Mouse (Mus musculus) liver, embryonic 14.5 days (tissue): ENCODE results near the gene Irs3. TPM values are rescaled to one million over a fixed set of nuclear protein-coding genes. Genes with fewer than 3 reads are reported as not detected.

Source experiments
- ATAC-seq: fragments of 200-750 bp; cut with Nextera tagmentation; 2 replicates; pipeline ENCODE4 v1.8.0; 2017; ENCODE audit warnings: moderate number of reproducible peaks, mild to moderate bottlenecking, moderate library complexity; ENCODE audit not compliant: insufficient read depth
- DNase-seq, 3 experiments: peaks; one replicate each; pipeline ENCODE4 v3.0.0-alpha.2; 2012 to 2013; ENCODE audit warnings: low read depth in 3 of 3, low spot score in 3 of 3
- H3K27ac ChIP-seq: fragments of 300-500 bp; sonication (generic); 2 replicates; pipeline ENCODE4 v1.5.1; 2014; ENCODE audit warnings: moderate library complexity, mild to moderate bottlenecking, control low read depth, inconsistent platforms
- H3K27me3 ChIP-seq: fragments of 300-500 bp; sonication (generic); 2 replicates; pipeline ENCODE4 v1.6.1; 2014; ENCODE audit warnings: mild to moderate bottlenecking, low read length, moderate library complexity; ENCODE audit not compliant: control insufficient read depth, insufficient read depth
- H3K36me3 ChIP-seq: fragments of 300-500 bp; sonication (generic); replicated peaks from 2 replicates; pipeline ENCODE4 v1.6.1; 2014; ENCODE audit warnings: low read depth; ENCODE audit not compliant: control insufficient read depth, insufficient read depth
- H3K4me1 ChIP-seq, 2 experiments: fragments of 200-500 bp in 1 of 2; fragments of 300-500 bp in 1 of 2; sonication (generic) in 1 of 2; replicated peaks; 2 replicates each; pipeline ENCODE4 v1.6.1; 2012 to 2014; ENCODE audit warnings: antibody characterized with exemption in 1 of 2, inconsistent platforms in 1 of 2, low read length in 1 of 2; ENCODE audit not compliant: control insufficient read depth in 2 of 2, insufficient read depth in 2 of 2
- H3K4me2 ChIP-seq: fragments of 300-500 bp; sonication (generic); 2 replicates; pipeline ENCODE4 v1.6.1; 2014; ENCODE audit warnings: low read depth, mild to moderate bottlenecking, control low read depth, moderate library complexity
- H3K4me3 ChIP-seq, 2 experiments: fragments of 200-500 bp in 1 of 2; fragments of 300-500 bp in 1 of 2; sonication (generic) in 1 of 2; 2 replicates each; pipeline ENCODE4 v1.5.1; 2012 to 2014; ENCODE audit warnings: low read depth in 2 of 2, low read length in 2 of 2, mild to moderate bottlenecking in 2 of 2, control low read depth in 1 of 2, inconsistent platforms in 1 of 2, moderate library complexity in 1 of 2; ENCODE audit not compliant: insufficient read depth in 1 of 2
- H3K9ac ChIP-seq: fragments of 300-500 bp; sonication (generic); replicated peaks from 2 replicates; pipeline ENCODE4 v1.6.1; 2014; ENCODE audit warnings: mild to moderate bottlenecking, control low read depth, moderate library complexity
- H3K9me3 ChIP-seq: fragments of 300-500 bp; sonication (generic); 2 replicates; pipeline ENCODE4 v1.6.1; 2016; ENCODE audit warnings: low read length, mixed read lengths; ENCODE audit not compliant: control insufficient read depth
- CTCF ChIP-seq: IDR thresholded peaks from 2 replicates; pipeline ENCODE4 v1.5.1; 2016; ENCODE audit warnings: antibody characterized with exemption, low read depth, control low read depth
- EP300 ChIP-seq: IDR thresholded peaks from 2 replicates; pipeline ENCODE4 v1.6.1; 2016; ENCODE audit warnings: antibody characterized with exemption, low read depth
- WGBS: fragments of 180-500 bp; shearing (Covaris S2); extraction: QIAGEN DNeasy Blood & Tissue Kit; methylation state at CpG from one replicate; pipeline ENCODE4 v1.1.7; 2014; ENCODE audit not compliant: insufficient replicate concordance; 5-methylcytosine and 5-hydroxymethylcytosine counted together
- polyA plus RNA-seq, 2 experiments: library from polyadenylated mRNA; depleted of rRNA in 1 of 2; stranded (reverse) in 1 of 2; unstranded in 1 of 2; fragments of >200 nt; fragmentation: Nextera tagmentation in 1 of 2; extraction: Ambion mirVana in 1 of 2; gene quantifications; 2 replicates each; pipeline versions ENCODE4 v1.2.1 to v1.2.3; 2012 to 2014

Gene Irs3
- polyA plus RNA-seq, 2 experiments, result 0.02 TPM; not detected in 1

DNA sequence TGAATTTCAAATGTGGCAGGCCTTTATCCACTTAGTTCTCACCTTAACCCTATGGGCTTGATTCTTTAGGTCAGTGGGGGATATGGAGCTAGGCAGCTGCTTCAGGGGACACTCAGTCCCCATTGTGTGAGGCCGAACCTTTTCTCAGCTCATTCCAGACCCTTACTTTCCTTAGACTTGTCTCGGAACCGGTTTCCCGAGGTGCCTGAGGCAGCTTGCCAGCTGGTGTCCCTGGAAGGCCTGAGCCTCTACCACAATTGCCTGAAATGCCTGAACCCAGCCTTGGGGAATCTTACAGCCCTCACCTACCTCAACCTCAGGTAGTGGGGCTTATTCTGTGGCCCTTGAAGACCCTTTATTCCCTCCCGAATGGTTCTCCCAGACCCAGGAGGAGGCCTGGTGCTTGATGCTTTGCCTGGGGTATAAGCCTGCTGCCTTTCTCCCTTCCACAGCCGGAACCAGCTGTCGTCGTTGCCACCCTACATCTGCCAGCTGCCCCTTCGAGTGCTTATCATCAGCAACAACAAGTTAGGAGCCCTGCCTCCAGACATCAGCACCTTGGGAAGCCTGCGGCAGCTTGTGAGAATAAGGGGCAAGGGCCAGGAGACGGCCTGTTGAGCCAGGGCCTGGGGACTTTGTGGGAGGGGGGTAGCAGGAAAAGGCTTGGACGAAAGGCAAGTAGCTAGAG is 12.0 kb downstream of the Irs3 start:
- no peak overlapping the region for H3K27ac ChIP-seq
- H3K27me3 ChIP-seq, result no peaks in the 10 kb centered on the region
- H3K9ac ChIP-seq, result no peak overlapping the region
- H3K4me1 ChIP-seq, result peaks cover 12 to 22% of the 10 kb centered on the region in 2 experiments
- H3K36me3 ChIP-seq, result peaks cover 12% of the 10 kb centered on the region
- H3K9me3 ChIP-seq, result no peaks in the 10 kb centered on the region
- H3K4me3 ChIP-seq, result no peak overlapping the region
- 71% methylated on average over 12 of the region's 12 CpGs for WGBS
- DNase-seq (no peak), ATAC-seq (no peak)
- no peak overlapping the region for H3K4me2 ChIP-seq
- no peak for TF ChIP-seq EP300
- TF ChIP-seq CTCF, result no peak

DNA sequence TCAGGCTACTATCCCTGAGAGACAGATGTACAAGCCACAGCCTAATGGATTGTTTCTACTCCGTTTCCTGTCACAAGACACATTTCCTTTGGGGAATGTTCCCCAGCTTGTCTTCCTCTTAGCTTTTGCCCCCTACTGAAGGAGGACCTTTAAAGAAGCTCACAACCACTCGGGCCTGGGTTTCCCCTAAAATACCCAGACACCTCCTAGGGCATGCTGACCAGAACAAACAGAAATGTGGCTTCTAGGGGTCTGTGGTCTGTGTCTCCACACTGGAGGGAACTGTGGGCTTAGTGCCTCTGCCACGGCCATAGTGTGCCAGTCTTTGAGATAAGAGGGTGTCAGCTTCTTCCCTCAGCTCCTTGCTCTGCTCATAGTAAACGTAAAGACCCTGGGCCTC is 13.9 kb downstream of the Irs3 start:
- 12% methylated on average over 4 of the region's 4 CpGs for WGBS
- TF ChIP-seq CTCF, result no peak
- TF ChIP-seq EP300, result no peak
- Histone ChIP-seq H3K4me3 (peak overlapping the region in 1 of 2 experiments; percentile 36; a peak in 1 of 4 replicates), H3K4me1 (peaks cover 17 to 30% of the 10 kb centered on the region in 2 experiments), H3K9ac (no peak overlapping the region), H3K4me2 (peak overlapping the region; percentile 97), H3K27ac (no peak overlapping the region), H3K36me3 (no peaks in the 10 kb centered on the region; the same call in 1 of the 2 replicates), H3K27me3 (no peaks in the 10 kb centered on the region), H3K9me3 (no peaks in the 10 kb centered on the region)
- ATAC-seq (no peak), DNase-seq (no peak)

DNA sequence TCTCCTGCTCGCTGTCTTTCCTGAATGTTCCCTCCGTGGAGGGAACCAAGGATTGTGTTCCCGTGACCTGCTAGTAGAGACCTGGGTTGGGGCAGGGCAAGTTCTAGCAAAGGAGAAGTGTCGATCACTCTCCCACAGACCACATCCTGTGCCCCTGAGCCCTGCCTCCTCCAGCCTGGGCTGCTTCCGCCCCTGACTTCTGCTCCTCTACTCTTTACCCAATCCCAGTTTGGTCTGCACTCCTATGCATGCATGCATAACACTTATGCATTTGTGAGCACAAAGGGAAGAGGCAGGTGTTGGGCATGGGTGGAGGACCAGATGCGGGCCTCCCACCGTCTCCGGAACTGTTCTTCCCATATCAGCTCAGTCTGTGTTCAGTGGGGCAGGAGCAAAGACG is 14.3 kb downstream of the Irs3 start:
- H3K9ac ChIP-seq, result peak overlapping the region; percentile 33; the same call in 1 of the 2 replicates
- H3K4me1 ChIP-seq, result peaks cover 17 to 30% of the 10 kb centered on the region in 2 experiments
- WGBS, result 16% methylated on average over 9 of the region's 9 CpGs
- peak overlapping the region; percentile 36 to 91 for H3K4me3 ChIP-seq
- peak overlapping the region; percentile 97 for H3K4me2 ChIP-seq
- H3K27me3 ChIP-seq, result no peaks in the 10 kb centered on the region
- H3K9me3 ChIP-seq, result no peaks in the 10 kb centered on the region
- DNase-seq (no peak), ATAC-seq (no peak)
- H3K36me3 ChIP-seq, result no peaks in the 10 kb centered on the region; the same call in 1 of the 2 replicates
- no peak for TF ChIP-seq EP300
- no peak for TF ChIP-seq CTCF
- peak overlapping the region; percentile 34 for H3K27ac ChIP-seq

DNA sequence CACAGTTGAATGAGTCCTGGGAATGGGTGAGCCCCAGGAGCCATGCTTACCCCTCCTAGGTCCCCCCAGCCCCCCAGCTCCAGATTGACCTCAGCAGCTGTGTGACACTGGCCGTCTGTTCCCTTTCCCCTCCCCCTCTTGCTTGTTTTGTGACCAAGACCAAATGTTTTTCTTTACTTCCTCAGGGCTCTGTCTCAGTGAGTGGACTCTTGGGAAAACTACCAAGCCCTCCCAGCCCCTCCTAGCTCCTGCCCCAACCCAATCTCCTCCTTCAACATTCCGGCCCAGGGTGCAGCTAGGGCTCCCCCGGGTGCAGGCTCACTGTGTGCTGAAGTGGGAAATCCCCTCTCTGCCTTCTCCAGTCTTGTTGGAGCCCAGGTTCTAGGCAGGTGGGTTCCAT is 14.9 kb downstream of the Irs3 start:
- WGBS, result 18% methylated on average over 3 of the region's 3 CpGs
- peak overlapping the region; percentile 33; the same call in 1 of the 2 replicates for H3K9ac ChIP-seq
- peak overlapping the region; percentile 34 for H3K27ac ChIP-seq
- H3K4me2 ChIP-seq, result peak overlapping the region; percentile 97
- TF ChIP-seq EP300, result no peak
- TF ChIP-seq CTCF, result no peak
- H3K27me3 ChIP-seq, result no peaks in the 10 kb centered on the region
- H3K36me3 ChIP-seq, result no peaks in the 10 kb centered on the region; the same call in 1 of the 2 replicates
- H3K4me1 ChIP-seq, result peaks cover 17 to 30% of the 10 kb centered on the region in 2 experiments
- DNase-seq, result no peak
- peak overlapping the region; percentile 31 to 91; a peak in 3 of 4 replicates for H3K4me3 ChIP-seq
- ATAC-seq, result no peak
- H3K9me3 ChIP-seq, result no peaks in the 10 kb centered on the region

DNA sequence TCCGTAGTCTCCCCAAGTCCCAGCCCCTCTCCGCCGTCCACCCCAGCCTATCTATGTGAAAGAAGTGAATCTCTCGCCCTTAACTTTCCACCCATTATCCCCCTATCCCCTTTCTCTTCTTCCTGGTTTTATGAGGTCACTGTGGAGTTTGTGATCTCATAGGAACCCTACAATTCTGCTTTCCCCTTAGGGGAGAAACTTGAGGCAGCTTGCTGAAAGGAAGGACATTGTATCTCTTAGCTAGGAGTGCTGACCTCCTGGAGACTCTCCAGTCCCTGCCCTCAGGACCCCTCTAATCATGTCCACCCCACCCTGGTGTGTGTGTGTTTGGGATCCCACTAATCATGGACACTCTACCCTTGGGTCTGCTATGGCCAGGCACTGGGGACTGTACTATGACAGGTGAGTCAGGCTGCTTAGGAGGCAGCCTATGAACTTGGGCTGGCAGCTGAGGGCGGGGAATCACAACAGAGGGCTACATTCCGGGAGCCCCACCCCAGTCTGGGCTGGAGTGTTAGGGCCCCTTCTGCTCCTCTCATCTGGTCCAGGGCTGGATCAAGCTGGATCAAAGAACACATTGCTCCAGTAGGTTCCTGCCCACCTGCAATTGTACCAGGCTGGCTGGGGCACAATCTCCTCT is 15.5 kb downstream of the Irs3 start:
- no peaks in the 10 kb centered on the region; the same call in 1 of the 2 replicates for H3K36me3 ChIP-seq
- no peak for TF ChIP-seq CTCF
- no peaks in the 10 kb centered on the region for H3K9me3 ChIP-seq
- ATAC-seq (no peak), DNase-seq (no peak)
- peak overlapping the region; percentile 81 for H3K9ac ChIP-seq
- H3K27ac ChIP-seq, result peak overlapping the region; percentile 78
- peaks cover 17 to 30% of the 10 kb centered on the region in 2 experiments for H3K4me1 ChIP-seq
- no peaks in the 10 kb centered on the region for H3K27me3 ChIP-seq
- 7% methylated on average over 6 of the region's 6 CpGs for WGBS
- H3K4me2 ChIP-seq, result peak overlapping the region; percentile 97
- H3K4me3 ChIP-seq, result peak overlapping the region; percentile 82 to 91
